Mouse (Mus musculus) T-cell, adult 2 months (primary cell): ENCODE results near the gene Nsd1.

Experiments used
- DNase-seq: peaks from one replicate; pipeline ENCODE4 v3.0.0; 2022; ENCODE audit warnings: low spot score

Nsd1 gene

DNA sequence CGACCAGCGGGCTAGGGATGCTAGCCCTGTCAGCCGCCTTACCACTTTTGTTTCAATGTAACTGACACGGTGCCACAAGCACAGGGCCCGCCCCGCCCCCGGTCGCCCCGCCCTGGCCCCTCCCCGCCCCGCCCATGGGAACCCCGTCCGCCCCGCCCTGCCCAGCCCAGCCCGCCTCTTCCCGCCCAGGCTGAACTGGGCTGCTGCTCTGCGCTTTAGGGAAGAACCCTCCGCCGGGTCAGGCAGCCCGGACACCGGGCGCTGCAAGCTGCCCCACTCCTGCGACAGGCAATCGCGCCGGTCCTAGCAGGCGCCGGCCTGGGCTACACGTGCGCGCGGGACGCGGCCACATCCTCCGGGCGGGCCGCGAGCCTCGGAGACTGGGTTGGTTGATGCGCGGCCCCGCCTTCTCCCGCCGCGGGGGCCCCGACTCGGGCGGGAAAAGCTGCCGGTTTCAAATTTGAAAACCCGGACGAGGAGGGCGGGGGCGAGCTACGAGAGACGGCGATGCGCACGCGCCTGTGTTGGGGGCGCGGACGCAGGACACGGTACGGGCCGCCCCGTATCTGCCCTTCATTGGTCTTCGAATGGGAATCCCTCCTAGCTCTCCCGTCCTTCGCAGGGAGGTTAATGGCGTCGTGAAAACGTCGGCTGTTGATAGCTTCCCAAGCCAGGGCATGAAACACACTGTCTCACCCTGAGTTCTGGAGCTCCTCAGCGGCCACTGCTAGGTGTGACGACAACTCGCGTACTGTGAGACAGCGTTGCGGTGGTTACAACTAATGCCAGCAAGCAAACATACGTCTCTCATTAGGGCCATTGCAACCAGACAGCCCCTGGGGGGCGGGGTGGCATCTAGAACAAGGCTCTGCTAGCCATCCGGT, 120.3 kb downstream of the Nsd1 start, which contains the start of gene Mxd3:
Mxd3 (minus strand) TSS at position 141 of the 884 bp plus-strand sequence.
- peak; percentile 81 for DNase-seq

DNA sequence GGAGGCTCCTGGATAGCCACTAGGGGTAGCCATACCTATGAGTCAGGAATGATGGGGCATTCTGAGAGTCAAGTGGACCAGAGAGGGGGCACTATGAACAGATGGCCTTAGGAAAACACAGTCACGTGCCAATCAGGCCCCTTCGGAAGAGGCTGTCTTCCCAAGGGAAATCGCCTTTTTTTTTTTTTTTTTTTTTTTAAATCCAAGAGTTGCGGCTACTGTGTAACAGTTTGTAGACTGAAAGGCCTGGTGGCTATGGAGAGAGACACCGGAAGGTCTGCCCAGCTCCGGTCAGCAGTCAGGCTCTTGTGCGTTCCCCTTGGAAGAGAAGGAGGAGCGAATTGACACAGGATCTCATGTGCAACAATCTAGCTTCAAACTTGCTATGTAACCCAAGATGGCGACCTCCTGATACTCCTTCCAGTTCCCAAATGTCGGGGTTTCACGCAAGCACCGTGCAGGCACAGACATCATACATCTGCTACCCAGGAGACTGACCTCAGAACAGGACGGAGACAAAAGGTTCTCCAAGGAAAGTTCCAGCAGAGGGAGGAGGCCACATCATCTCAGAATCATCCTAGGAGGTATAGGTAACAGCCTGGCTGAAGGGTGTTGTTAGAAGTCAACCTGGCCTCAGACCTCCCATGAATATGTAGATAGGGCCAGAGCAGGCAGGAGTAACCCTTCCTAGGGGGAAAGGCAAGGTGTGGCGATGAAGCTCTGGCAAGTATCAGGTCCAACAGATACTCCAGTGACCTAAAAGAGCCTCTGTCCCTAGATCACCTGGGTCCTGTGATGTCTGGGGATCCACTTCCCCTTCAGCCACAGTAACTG, 121.2 kb downstream of the Nsd1 start:
- no peak for DNase-seq

GRCm38 (mm10) chr13:55332331-55332730, 122.7 kb downstream of the Nsd1 start:
- DNase-seq, result no peak

- no peak for DNase-seq
Observed at GRCm38 (mm10) chr13:55335701-55336100, 126.1 kb downstream of the Nsd1 start.

DNA sequence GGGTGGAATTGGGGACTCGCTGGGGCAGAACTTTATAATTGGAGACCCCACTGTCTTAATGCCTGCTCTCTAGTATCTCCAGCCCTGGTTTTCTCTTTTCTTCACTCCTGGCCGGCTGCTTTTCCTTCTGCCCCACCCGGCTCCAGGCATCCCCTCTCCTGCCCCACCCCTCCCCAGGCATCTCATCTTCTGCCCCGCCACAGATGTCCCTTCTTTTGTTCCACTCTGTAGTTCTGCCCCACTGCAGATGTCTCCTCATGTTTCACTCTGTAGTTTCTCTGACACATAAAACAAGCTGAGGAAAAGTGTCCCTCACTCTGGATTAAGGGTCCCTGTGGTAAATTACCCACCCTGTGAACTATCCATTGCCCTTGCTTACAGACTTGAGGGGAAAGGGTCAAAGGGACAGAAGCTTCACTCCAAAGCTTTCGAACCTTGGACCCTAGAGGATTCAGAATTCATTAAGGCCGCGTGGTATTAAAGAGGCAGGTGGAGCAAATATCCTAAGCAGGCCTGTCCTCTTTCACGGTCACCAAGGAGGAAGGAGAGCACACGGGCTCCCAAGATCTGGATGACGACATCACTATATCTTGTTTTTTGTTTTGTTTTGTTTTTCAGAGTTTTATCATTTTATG, 127.9 kb downstream of the Nsd1 start:
- DNase-seq, result no peak

- DNase-seq, result no peak
Observed at GRCm38 (mm10) chr13:55338131-55339054, 128.8 kb downstream of the Nsd1 start.

DNA sequence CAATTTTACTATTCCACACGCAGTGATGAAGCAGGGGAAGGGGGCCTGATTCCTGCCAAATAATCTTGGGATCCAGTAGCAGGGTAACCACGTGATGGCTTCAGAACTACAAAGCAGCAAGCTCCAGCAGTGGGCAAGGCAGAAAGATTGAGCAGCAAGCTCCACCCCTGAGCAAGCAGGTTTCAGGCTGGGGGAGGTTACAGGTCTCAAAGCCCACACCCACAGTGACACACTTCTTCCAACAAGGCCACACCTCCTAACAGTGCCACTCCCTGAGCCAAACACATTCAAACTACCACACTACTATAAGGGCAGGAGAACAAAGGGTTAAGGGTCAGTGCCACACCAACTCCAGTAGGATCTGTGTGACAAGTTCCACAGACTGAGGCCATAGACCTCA, 129.7 kb downstream of the Nsd1 start:
- no peak for DNase-seq

GRCm38 (mm10) chr13:55342469-55342868, 132.9 kb downstream of the Nsd1 start:
- no peak for DNase-seq

GRCm38 (mm10) chr13:55344286-55344685, 134.7 kb downstream of the Nsd1 start:
- DNase-seq, result no peak

GRCm38 (mm10) chr13:55346745-55347144, 137.2 kb downstream of the Nsd1 start:
- no peak for DNase-seq

DNA sequence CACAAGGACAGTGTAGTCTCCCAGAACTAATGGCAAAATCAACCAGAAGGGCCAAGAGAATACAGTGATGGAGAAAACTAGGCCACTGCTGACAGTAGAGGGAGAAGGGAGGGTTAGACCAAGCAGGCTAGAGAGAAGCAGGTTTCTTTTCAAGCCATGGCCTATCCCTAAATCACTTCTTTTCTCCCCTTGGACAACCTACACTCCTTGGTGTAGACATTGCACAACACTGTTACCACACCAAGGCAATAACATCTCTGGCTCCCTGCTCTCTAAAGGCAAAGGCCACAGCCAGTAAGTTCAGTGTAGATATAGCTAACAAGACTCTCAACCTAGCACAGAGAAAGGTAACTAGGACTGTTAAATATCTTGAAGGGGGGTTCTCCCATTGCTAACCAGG, 151.6 kb downstream of the Nsd1 start:
- DNase-seq, result no peak

- peak; percentile 33 for DNase-seq
Observed at GRCm38 (mm10) chr13:55361974-55362452, 152.4 kb downstream of the Nsd1 start.

DNA sequence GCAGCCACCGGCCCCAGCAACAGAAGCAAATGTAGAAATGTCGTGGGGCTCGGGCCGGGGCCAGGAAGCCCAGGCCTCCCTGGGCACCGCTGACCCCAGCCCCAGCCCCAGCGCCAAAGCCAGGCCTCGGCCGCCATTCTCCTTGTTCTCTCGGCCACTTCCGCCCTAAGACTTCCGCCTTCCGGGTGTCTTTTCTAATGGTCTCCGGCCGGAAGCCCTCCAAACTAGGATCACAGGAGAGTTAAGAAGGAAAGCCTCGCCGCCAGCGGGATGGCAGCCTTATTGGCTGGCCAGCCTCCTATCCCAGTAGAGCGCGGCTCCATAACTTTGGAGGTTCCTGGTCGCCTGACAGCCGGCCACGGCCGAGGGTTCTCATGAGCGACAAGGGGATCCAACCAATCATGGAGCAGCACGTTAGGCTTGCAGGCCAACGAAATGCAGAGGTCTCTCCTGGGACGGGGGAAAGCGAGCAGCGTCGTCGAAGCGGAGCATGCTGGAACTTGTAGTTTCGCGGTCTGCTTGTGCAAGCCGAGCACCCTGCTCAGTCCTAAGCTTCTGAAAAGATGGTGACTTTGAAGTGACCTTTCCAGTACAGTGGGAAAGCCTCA, 153.0 kb downstream of the Nsd1 start, which contains the start of gene Lman2:
Lman2 (minus strand) TSS at position 331 of the 608 bp plus-strand sequence.
- peak; percentile 93 for DNase-seq
